Mouse (Mus musculus): ENCODE data around the gene Prl8a8.

The Prl8a8 gene

GRCm38 (mm10) chr13:27513117-27513516 lies at the start of gene Prl8a8:
Gene Prl8a8 (minus strand): TSS chr13:27513217.
- no peak for DNase-seq (ENCODE audit: low spot score in 2 of 2)

- DNase-seq (ENCODE audit: low spot score in 2 of 2), result no peak
Observed at GRCm38 (mm10) chr13:27553336-27553735, 40.3 kb upstream of the Prl8a8 start.

GRCm38 (mm10) chr13:27523156-27523555 lies 10.1 kb upstream of the Prl8a8 start:
- DNase-seq (ENCODE audit: low spot score in 2 of 2), result no peak

GRCm38 (mm10) chr13:27507645-27508044 lies 5.4 kb downstream of the Prl8a8 start:
- DNase-seq (ENCODE audit: low spot score in 2 of 2), result no peak

Data from frontal cortex, postnatal 14 days (tissue).